Mouse (Mus musculus): ENCODE data around the gene Slit3. TPM values are rescaled to one million over a fixed set of nuclear protein-coding genes. Genes with fewer than 3 reads are reported as not detected.
A peak's percentile ranks its signal among the peaks of the same experiment; 100 is the strongest.

Slit3 gene
- polyA plus RNA-seq, 1 experiment from 2014 or later, result 4.9 TPM

DNA sequence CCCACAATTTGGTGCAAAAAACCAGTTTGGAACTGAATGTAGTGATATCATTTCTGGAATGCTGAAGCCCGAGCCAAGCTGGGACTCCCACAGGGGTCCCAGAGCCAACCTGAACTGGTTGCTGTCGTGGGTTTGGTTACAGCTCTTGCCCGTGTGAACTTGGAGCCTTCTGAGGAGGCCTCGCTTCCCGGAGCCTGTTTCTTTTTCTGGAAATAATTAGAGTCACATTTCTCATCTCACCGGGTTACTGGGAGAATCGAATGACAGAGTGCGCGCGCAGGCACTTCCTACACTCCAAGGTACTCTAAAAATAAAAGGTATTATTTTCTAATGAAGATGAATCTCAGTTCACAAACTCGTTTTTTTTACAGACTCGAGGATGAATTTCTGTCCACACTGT, 267.4 kb downstream of the Slit3 start:
- DNase-seq (ENCODE audit: extremely low spot score, low spot score), result no peak
- Histone ChIP-seq H3K9me3 (no peaks in the 10 kb centered on the region), H3K36me3 (replicated peaks) (no peaks in the 10 kb centered on the region), H3K27me3 (ENCODE audit: poor library complexity, severe bottlenecking) (peaks cover 16% of the 10 kb centered on the region; the same call in 1 of the 2 replicates), H3K4me3 (no peak overlapping the region), H3K4me1 (peaks cover 56% of the 10 kb centered on the region), H3K27ac (peak overlapping the region; percentile 51; the same call in 1 of the 2 replicates)
- 64% methylated on average over 12 of the region's 12 CpGs for WGBS

GRCm38 (mm10) chr11:35389341-35389740, 268.3 kb downstream of the Slit3 start:
- H3K9me3 ChIP-seq, result no peaks in the 10 kb centered on the region
- no peak overlapping the region for H3K4me3 ChIP-seq
- peaks cover 14% of the 10 kb centered on the region; the same call in 1 of the 2 replicates for H3K27me3 ChIP-seq (ENCODE audit: poor library complexity, severe bottlenecking)
- no peak for DNase-seq (ENCODE audit: extremely low spot score, low spot score)
- H3K4me1 ChIP-seq, result peaks cover 58% of the 10 kb centered on the region
- no peaks in the 10 kb centered on the region for H3K36me3 ChIP-seq (replicated peaks)
- WGBS, result 88% methylated on average over 7 of the region's 7 CpGs
- H3K27ac ChIP-seq, result 0 out of 2 replicates have a peak overlapping the region, but pooled peaks have one; percentile 7

DNA sequence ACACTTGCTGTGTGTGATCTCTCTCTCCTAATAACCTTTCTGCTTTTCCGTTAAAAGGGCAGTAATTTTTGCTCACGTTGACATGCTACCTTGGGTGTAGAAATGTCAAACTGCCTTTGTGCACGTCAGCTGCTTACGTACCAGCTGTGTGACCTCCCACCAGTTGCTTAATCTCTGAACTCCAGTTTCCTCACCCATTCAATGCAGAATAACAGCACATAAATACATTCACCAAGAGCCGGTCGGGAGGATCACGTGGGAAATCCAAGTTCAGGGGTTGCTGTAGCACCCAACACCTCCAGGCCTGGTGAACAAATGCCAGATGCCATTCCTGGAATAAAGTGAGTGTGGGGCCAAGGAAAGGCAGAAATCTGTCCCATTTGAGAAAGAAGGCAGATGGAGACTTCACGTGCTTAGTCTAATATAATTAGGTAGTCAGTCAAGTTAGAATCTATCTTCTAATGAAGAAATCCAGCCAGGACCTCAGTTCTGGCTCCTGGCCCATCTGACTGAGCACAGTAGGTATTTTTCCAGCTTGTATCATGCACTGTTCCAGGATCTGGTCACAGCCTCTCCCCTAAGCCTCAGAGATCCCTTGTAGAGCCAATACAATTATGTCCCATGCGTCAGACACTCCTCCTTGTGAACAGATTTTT, 268.9 kb downstream of the Slit3 start:
- no peak overlapping the region for H3K4me3 ChIP-seq
- no peaks in the 10 kb centered on the region for H3K36me3 ChIP-seq (replicated peaks)
- H3K27ac ChIP-seq, result 0 out of 2 replicates have a peak overlapping the region, but pooled peaks have one; percentile 7
- H3K9me3 ChIP-seq, result no peaks in the 10 kb centered on the region
- H3K27me3 ChIP-seq (ENCODE audit: poor library complexity, severe bottlenecking), result 0 out of 2 replicates have a peak, but pooled peaks cover 16% of the 10 kb centered on the region
- DNase-seq (ENCODE audit: extremely low spot score, low spot score), result no peak
- 88% methylated on average over 9 of the region's 9 CpGs for WGBS
- H3K4me1 ChIP-seq, result peaks cover 53% of the 10 kb centered on the region

DNA sequence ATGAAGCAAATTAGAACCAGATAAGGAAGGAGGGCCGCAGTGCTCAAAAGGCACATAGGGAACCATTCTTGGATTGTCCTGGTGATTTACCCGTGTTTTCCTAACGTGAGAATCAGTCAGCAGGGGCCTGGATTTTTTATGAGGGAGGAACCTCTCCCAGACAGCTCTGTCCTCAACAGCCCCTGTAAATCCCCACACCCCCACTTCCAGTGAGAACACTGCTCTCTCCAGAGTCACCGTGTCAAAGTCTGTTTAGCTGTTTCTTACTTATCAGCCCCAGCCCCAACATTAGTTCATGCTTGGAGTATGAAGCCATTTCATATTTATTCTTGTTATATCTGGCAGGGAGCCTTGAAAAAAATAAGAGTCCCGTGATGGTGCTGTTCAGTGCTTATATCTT, 272.8 kb downstream of the Slit3 start:
- WGBS, result 60% methylated on average over 5 of the region's 5 CpGs
- Histone ChIP-seq H3K9me3 (no peaks in the 10 kb centered on the region), H3K27ac (no peak overlapping the region), H3K4me3 (no peak overlapping the region), H3K36me3 (replicated peaks) (no peaks in the 10 kb centered on the region), H3K27me3 (ENCODE audit: poor library complexity, severe bottlenecking) (0 out of 2 replicates have a peak, but pooled peaks cover 16% of the 10 kb centered on the region), H3K4me1 (peaks cover 26% of the 10 kb centered on the region)
- no peak for DNase-seq (ENCODE audit: extremely low spot score, low spot score)

GRCm38 (mm10) chr11:35395376-35395775, 274.4 kb downstream of the Slit3 start:
- Histone ChIP-seq H3K4me3 (no peak overlapping the region), H3K27me3 (ENCODE audit: poor library complexity, severe bottlenecking) (0 out of 2 replicates have a peak, but pooled peaks cover 12% of the 10 kb centered on the region), H3K4me1 (peaks cover 14% of the 10 kb centered on the region), H3K9me3 (no peaks in the 10 kb centered on the region), H3K27ac (no peak overlapping the region), H3K36me3 (replicated peaks) (no peaks in the 10 kb centered on the region)
- DNase-seq (ENCODE audit: extremely low spot score, low spot score), result no peak
- 77% methylated on average over 8 of the region's 8 CpGs for WGBS

- H3K27ac ChIP-seq, result no peak overlapping the region
- WGBS, result 86% methylated on average over 5 of the region's 5 CpGs
- peaks cover 16% of the 10 kb centered on the region for H3K27me3 ChIP-seq (ENCODE audit: poor library complexity, severe bottlenecking)
- H3K4me3 ChIP-seq, result no peak overlapping the region
- no peak for DNase-seq (ENCODE audit: extremely low spot score, low spot score)
- H3K4me1 ChIP-seq, result peaks cover 10% of the 10 kb centered on the region
- no peaks in the 10 kb centered on the region for H3K9me3 ChIP-seq
- no peaks in the 10 kb centered on the region for H3K36me3 ChIP-seq (replicated peaks)
Measured at GRCm38 (mm10) chr11:35398353-35398752, 277.3 kb downstream of the Slit3 start.

DNA sequence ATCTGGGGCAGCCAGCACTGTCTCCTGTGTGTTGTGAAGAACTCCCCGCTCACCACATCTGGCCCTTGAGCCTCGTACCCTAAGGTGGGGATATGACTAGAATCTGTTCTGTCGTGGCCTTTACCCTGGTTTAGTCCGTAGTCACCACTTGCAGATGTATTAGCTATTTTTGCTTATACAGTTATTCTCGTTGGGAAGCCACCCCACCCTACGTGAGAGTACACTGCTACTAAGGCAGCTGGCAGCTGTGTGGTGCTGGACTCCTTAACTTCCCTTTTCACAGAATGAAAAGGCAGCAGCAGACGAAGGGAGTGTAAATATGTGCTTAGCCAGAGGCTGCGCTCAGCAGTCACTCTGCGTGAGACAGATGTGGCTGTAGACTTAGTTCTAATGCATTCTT, 282.5 kb downstream of the Slit3 start:
- WGBS, result 89% methylated on average over 9 of the region's 9 CpGs
- Histone ChIP-seq H3K27ac (no peak overlapping the region), H3K27me3 (ENCODE audit: poor library complexity, severe bottlenecking) (peaks cover 55% of the 10 kb centered on the region), H3K4me1 (peaks cover 29% of the 10 kb centered on the region), H3K4me3 (no peak overlapping the region), H3K9me3 (no peaks in the 10 kb centered on the region), H3K36me3 (replicated peaks) (no peaks in the 10 kb centered on the region)
- DNase-seq (ENCODE audit: extremely low spot score, low spot score), result no peak

DNA sequence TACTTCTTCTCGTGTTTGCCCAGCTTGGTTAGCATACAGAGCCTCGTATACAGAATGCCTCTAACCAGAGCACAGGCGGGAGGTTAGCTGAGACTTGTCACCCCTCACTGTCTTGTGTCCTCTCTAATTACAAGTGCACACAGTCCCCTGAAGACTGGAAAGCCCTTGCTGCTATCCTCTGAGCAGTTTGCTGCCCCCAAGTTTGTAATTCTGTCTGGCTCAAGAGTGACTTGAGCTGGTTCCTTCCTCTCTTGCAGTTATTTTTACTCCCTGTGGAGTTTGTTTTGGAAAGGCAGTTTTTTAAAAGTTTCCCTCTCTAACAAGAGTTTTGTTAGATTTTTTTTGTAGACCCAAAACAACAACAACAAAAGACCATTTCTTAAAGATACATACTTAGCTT, 285.0 kb downstream of the Slit3 start:
- H3K27ac ChIP-seq, result 0 out of 2 replicates have a peak overlapping the region, but pooled peaks have one; percentile 9
- no peak overlapping the region for H3K4me3 ChIP-seq
- H3K27me3 ChIP-seq (ENCODE audit: poor library complexity, severe bottlenecking), result peaks cover 76% of the 10 kb centered on the region
- no peaks in the 10 kb centered on the region for H3K36me3 ChIP-seq (replicated peaks)
- peaks cover 29% of the 10 kb centered on the region for H3K4me1 ChIP-seq
- H3K9me3 ChIP-seq, result no peaks in the 10 kb centered on the region
- DNase-seq (ENCODE audit: extremely low spot score, low spot score), result no peak
- 34% methylated on average over 3 of the region's 3 CpGs for WGBS

GRCm38 (mm10) chr11:35406522-35406921, 285.5 kb downstream of the Slit3 start:
- Histone ChIP-seq H3K36me3 (replicated peaks) (no peaks in the 10 kb centered on the region), H3K27ac (0 out of 2 replicates have a peak overlapping the region, but pooled peaks have one; percentile 9), H3K27me3 (ENCODE audit: poor library complexity, severe bottlenecking) (peaks cover 77% of the 10 kb centered on the region), H3K4me1 (peaks cover 29% of the 10 kb centered on the region), H3K4me3 (no peak overlapping the region), H3K9me3 (no peaks in the 10 kb centered on the region)
- no peak for DNase-seq (ENCODE audit: extremely low spot score, low spot score)
- 61% methylated on average over 6 of the region's 6 CpGs for WGBS

GRCm38 (mm10) chr11:35407341-35408154, 286.5 kb downstream of the Slit3 start:
- Histone ChIP-seq H3K4me1 (peaks cover 29% of the 10 kb centered on the region), H3K36me3 (replicated peaks) (no peaks in the 10 kb centered on the region), H3K27ac (no peak overlapping the region), H3K9me3 (no peaks in the 10 kb centered on the region), H3K4me3 (no peak overlapping the region), H3K27me3 (ENCODE audit: poor library complexity, severe bottlenecking) (peaks cover 76% of the 10 kb centered on the region)
- DNase-seq (ENCODE audit: extremely low spot score, low spot score), result peak; percentile 69
- WGBS, result 58% methylated on average over 12 of the region's 12 CpGs

GRCm38 (mm10) chr11:35410431-35410830, 289.4 kb downstream of the Slit3 start:
- no peak overlapping the region for H3K4me3 ChIP-seq
- 89% methylated on average over 3 of the region's 3 CpGs for WGBS
- peaks cover 32% of the 10 kb centered on the region for H3K4me1 ChIP-seq
- H3K27ac ChIP-seq, result no peak overlapping the region
- H3K36me3 ChIP-seq (replicated peaks), result no peaks in the 10 kb centered on the region
- H3K27me3 ChIP-seq (ENCODE audit: poor library complexity, severe bottlenecking), result peaks cover 48% of the 10 kb centered on the region
- no peak for DNase-seq (ENCODE audit: extremely low spot score, low spot score)
- no peaks in the 10 kb centered on the region for H3K9me3 ChIP-seq

GRCm38 (mm10) chr11:35415768-35416401, 294.9 kb downstream of the Slit3 start:
- DNase-seq (ENCODE audit: extremely low spot score, low spot score), result no peak
- Histone ChIP-seq H3K27ac (peak overlapping the region; percentile 12), H3K4me1 (peaks cover 40% of the 10 kb centered on the region), H3K9me3 (no peaks in the 10 kb centered on the region), H3K4me3 (no peak overlapping the region), H3K36me3 (replicated peaks) (no peaks in the 10 kb centered on the region), H3K27me3 (ENCODE audit: poor library complexity, severe bottlenecking) (peaks cover 44% of the 10 kb centered on the region)
- 56% methylated on average over 9 of the region's 9 CpGs for WGBS
